Mouse (Mus musculus) regulatory T cell (primary cell): ENCODE results near the gene Cdh5.
"Not testable (repeated sequence)": the region's sequence is repeated elsewhere in the genome, so short reads cannot be mapped to it uniquely, and the experiment has no call there.

Source experiments
- in situ Hi-C: fragments of 300-600 bp; cut with MboI, MseI; formaldehyde crosslinking; loops from one replicate; pipeline ENCODE4 v1.15.1; 2025; ENCODE audit warnings: high pct_unique_total_duplicates

Cdh5 gene

GRCm38 (mm10) chr8:104101415-104101814 lies at the start of gene Cdh5:
Gene Cdh5 (plus strand): TSS chr8:104101625.
- in situ Hi-C loops, result no loop called here

DNA sequence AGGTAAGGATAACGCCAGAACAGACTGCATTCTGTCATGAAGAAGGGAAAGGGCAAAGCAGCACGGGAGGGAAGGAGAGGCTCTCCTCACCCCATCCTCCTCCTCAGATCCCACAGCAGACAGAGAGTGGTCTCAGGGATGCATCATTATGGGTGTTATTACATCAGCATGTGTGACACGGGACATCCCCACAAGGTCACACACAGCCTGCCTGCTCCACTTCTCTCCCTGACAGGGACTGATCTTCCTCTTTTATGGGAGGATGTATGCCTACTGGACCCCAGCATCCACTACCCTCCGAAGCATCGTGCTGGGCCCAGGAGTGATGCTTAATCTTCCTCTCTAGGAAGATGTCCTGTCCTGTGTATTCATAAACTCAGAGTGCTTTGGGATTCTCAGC lies 41.5 kb upstream of the Cdh5 start:
- in situ Hi-C loops, result no loop called here

DNA sequence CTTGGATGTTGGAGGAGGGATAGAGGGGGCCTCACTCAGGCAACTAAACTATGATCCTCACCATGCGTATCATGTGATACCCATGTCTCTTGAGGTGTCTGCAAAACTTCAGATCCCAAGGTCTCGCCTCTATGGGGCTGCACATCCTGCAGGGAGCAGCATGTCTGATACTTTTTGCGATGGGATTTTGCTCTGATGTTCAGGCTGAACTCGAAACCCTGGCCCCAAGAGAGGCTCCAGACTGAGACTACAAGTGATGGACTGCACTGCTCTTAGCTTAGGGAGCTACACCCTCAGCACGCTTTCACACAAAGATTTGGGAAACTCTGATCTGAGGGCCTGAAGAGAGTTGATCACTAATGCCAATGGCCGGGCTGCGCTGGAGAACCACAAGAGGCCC lies 41.0 kb upstream of the Cdh5 start:
- in situ Hi-C loops, result no loop called here

- in situ Hi-C loops, result no loop called here
These were observed 40.1 kb upstream of the Cdh5 start for GRCm38 (mm10) chr8:104061048-104061988.

DNA sequence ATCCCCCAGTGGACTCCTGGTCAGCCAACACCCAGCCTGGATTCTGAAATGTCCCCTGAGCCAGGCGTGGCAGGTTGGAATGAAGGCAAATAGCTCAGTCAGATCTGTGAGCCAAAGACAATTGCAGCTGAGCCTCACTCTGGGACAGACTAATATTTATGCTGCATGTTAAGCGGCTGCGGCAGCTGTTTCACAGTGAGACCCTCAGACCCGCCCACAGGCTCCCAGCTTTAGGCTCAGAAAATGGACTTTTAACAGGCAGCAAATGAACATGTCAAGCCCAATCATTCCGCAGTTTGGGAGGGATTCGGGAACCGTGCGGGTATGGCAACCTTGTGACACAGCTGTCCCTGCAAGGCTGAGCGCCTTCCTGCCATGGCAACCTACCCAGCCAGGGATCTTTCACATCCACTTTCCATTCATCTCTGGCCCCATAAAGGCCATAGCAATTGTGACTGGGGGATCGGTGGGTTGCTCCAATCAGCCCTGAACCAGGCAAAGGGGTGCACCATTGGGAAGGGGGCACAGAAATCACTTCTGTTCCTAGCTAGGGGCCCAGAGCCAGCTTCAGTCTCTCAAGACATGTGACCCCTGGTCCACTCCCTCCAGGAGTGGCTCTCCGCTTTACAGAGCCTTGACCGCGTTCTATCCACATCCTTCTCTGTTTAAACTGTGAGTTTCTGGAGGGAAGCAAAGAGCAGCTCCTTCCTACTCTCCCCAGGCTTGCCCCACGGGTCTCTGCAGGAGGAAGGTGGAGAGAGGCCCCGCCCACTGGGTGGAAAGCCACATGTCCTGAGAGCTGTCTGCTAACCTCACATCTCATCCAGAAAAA lies 39.2 kb upstream of the Cdh5 start:
- in situ Hi-C loops, result no loop called here

GRCm38 (mm10) chr8:104065223-104065622 lies 36.2 kb upstream of the Cdh5 start:
- in situ Hi-C loops, result no loop called here

DNA sequence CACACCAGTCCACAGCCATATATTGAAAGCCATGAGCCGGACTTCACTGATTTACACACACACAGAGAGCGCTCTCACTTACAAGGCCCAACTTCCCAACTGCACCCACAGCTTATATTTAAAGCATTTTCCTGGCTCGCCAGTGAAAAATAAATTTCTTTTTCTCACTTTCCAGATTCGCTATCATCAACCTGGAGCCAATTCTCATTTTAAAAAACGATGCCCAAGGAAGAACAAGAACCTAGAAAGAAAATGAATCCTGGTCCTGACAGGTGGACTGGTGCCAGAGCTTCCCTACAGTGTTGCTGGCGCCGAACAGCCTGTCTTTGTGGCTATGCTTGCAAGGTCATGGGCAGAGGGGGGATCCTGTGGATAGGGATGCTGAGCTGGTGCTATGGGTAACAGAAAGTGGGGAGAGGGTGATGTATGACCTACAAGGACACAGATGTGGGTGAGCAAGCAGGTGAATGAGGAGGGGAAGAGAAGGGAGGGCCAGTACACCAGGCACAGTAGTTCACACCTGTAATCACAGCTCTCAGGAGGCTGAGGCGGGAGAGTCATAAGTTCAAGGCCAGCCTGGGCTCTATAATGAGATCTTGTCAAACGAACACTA lies 35.4 kb upstream of the Cdh5 start:
- in situ Hi-C loops, result no loop called here

GRCm38 (mm10) chr8:104067390-104067925 lies 34.0 kb upstream of the Cdh5 start:
- in situ Hi-C loops, result no loop called here

GRCm38 (mm10) chr8:104068421-104069035 lies 32.9 kb upstream of the Cdh5 start:
- in situ Hi-C loops, result no loop called here

DNA sequence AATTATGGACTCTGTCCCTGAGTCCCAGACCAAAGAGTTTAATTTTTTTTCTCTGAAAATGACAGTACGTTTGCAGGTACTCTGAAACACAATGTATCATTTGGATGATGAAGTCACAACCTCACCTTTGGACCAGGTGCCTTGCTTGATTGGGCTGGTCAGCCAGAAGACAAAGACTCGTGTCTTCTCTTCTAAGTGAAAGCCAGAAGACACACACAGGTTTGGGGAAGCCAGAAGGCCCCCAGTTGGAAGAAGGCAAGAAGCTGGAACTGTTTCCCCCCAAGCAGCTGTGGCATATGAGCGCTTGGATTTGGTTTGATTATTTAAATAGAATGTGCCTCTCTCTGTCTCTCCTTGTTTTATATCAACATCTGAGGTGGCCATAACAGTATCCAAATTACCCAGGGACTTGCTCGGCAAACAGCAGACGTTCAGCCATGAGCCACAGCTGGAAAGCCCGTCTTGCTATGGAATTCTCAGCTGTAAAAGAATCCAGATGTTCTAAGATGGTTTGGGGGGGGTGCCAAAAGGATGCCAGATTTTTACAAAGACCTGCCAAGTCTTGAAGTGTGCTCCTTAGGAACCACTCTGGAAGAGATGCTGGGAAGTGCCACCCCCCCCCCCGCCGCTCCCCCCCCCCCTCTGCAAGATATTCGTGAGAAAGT lies 31.1 kb upstream of the Cdh5 start:
- in situ Hi-C loops, result not testable (repeated sequence)

DNA sequence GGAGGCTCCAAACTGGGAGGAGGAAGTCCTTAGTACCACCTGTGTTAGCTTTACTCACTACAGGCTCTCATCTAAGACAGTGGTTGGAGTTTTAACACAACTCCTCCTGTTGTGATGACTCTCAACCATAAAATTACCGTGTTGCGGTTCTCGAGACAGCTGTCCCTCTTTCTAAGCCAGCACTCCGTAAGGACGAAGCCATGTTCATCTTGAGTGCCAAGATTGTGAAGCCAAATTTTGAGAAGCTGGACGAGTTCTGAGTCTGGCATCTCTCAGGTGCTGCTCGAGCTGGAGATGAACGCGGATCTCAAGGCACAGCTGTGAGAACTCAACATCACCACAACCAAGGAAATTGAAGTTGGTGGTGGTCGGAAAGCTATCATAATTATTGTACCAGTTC lies 30.5 kb upstream of the Cdh5 start:
- in situ Hi-C loops, result no loop called here

GRCm38 (mm10) chr8:104075079-104075478 lies 26.3 kb upstream of the Cdh5 start:
- in situ Hi-C loops, result no loop called here

GRCm38 (mm10) chr8:104076541-104077412 lies 24.6 kb upstream of the Cdh5 start:
- in situ Hi-C loops, result no loop called here

GRCm38 (mm10) chr8:104078091-104078490 lies 23.3 kb upstream of the Cdh5 start:
- in situ Hi-C loops, result no loop called here

DNA sequence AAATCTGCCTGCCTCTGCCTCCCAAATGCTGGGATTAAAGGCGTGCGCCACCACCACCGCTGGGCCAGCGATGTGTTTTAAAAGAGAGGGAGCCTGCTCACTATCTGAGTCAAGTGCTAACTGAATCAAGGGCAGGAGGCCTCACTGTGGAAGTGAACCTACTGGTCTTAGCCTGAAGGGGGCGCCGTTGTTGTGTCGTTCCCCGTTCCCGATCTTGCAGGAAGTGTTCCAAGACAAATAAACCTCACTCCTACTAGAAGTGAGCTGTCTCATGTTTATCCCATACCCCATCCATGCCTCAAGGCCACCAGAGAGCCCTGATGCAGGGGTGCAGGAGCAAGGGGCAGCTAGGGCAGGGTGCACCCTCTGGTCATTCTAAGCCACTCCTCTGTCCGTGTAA lies 16.1 kb upstream of the Cdh5 start:
- in situ Hi-C loops, result no loop called here

DNA sequence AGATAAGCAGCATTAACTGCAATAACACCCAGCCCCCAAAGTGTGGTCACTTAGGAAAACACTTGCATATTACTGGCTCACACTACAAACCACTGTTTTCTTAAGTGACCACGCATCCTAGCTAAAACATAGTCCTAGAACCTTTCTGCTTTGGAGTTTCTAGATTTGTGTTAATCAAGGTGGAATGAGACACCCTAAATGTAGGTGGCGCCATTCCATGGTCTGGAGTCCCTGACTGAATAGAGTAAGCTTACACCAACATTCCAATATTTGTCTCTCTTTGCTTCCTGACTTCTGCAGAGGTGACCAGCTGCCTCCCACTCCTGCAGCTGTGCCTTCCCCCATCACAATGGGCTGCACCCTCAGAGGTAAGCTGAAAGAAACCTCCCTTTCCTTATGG lies 14.8 kb upstream of the Cdh5 start:
- in situ Hi-C loops, result no loop called here

DNA sequence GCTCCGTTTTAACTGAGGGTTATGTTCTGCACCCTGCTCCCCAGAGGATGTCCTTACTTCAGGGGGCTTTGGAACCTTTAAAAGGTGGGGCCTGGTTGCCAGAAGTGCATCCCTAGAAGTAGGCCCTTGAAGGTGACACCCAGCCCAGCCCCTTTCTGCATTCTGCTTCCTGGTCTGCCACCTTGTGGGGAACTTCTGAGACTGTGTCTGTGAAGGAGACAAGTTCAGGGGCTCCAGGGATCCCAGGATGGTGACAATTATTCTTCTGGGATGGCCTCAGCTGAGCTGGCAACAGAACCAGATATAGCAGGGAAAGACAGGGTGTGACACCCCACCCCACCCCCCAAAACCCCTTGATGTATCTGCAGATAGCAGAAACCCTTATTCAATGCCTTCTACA lies 14.3 kb upstream of the Cdh5 start:
- in situ Hi-C loops, result no loop called here

GRCm38 (mm10) chr8:104087878-104088277 lies 13.5 kb upstream of the Cdh5 start:
- in situ Hi-C loops, result not testable (repeated sequence)

DNA sequence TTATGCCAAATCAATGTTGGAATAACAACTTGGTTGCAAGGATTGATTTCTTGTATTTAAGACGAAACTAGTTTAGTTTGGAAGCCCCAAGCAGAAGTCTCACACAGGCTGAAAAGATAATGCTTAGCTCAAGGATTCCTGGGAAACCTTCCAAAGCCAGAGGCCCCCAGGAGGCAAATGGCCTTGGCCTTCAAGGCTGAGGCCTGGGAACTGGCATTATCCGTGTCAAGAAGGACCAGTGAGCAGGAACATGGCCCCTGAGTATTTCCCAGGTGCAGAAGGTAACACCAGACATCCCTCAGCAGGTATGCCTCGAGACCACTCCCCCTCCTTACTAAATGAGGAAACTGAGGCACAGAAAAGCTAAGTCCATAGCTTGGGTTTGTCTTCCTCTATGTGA lies 12.5 kb upstream of the Cdh5 start:
- in situ Hi-C loops, result no loop called here
